Mouse (Mus musculus) intestine, embryonic 16.5 days (tissue): Measurements from ENCODE around the gene 4930474N05Rik. TPM values are rescaled to one million over a fixed set of nuclear protein-coding genes. Genes with fewer than 3 reads are reported as not detected.

Experiments
- ATAC-seq: fragments of 200-750 bp; cut with Nextera tagmentation; 2 replicates; pipeline ENCODE4 v1.8.0; 2017; ENCODE audit warnings: moderate TSS enrichment, moderate library complexity
- H3K27ac ChIP-seq: fragments of 300-500 bp; sonication (generic); 2 replicates; pipeline ENCODE4 v1.5.1; 2014; ENCODE audit warnings: mild to moderate bottlenecking, low read length
- H3K27me3 ChIP-seq: fragments of 300-500 bp; sonication (generic); replicated peaks from 2 replicates; pipeline ENCODE4 v1.6.1; 2014; ENCODE audit warnings: low read length, control low read depth, mixed read lengths; ENCODE audit not compliant: control insufficient read depth, insufficient read depth
- H3K36me3 ChIP-seq: fragments of 300-500 bp; sonication (generic); 2 replicates; pipeline ENCODE4 v1.6.1; 2014; ENCODE audit warnings: low read length, control low read depth; ENCODE audit not compliant: control insufficient read depth, insufficient read depth
- H3K4me1 ChIP-seq: fragments of 300-500 bp; sonication (generic); 2 replicates; pipeline ENCODE4 v1.6.1; 2014; ENCODE audit warnings: low read length, control low read depth, mixed read lengths; ENCODE audit not compliant: control insufficient read depth, insufficient read depth
- H3K4me2 ChIP-seq: fragments of 300-500 bp; sonication (generic); 2 replicates; pipeline ENCODE4 v1.6.1; 2014; ENCODE audit warnings: low read depth, low read length, control low read depth
- H3K4me3 ChIP-seq: fragments of 300-500 bp; sonication (generic); 2 replicates; pipeline ENCODE4 v1.5.1; 2014; ENCODE audit warnings: mild to moderate bottlenecking, low read length
- H3K9ac ChIP-seq: fragments of 300-500 bp; sonication (generic); 2 replicates; pipeline ENCODE4 v1.6.1; 2014; ENCODE audit warnings: low read depth, low read length
- H3K9me3 ChIP-seq: fragments of 300-500 bp; sonication (generic); 2 replicates; pipeline ENCODE4 v1.6.1; 2016; ENCODE audit warnings: low read length, control low read depth; ENCODE audit not compliant: control insufficient read depth
- polyA plus RNA-seq: library from polyadenylated mRNA; unstranded; fragments of >200 nt; fragmentation: Nextera tagmentation; extraction: Ambion mirVana; gene quantifications from 2 replicates; pipeline ENCODE4 v1.2.1, GENCODE M21; 2015

The 4930474N05Rik gene
- polyA plus RNA-seq, 1 experiment from 2014 or later = not detected

- no peak overlapping the region for H3K9ac ChIP-seq
- ATAC-seq = no peak
Observed at GRCm38 (mm10) chr14:36145261-36145660, 50.5 kb downstream of the 4930474N05Rik start.

More at GRCm38 (mm10) chr14:36145261-36145660, 50.5 kb downstream of the 4930474N05Rik start:
- Histone ChIP-seq H3K27ac (no peak overlapping the region), H3K4me1 (no peaks in the 10 kb centered on the region), H3K9me3 (no peaks in the 10 kb centered on the region), H3K4me3 (no peak overlapping the region), H3K36me3 (no peaks in the 10 kb centered on the region), H3K27me3 (no peaks in the 10 kb centered on the region), H3K4me2 (no peak overlapping the region)
